ENCODE assay signal across 17 mouse cellular contexts in genomic region chr9:49803222-49803621, GRCm38 (mm10). TPM values are rescaled to one million over a fixed set of nuclear protein-coding genes. Genes with fewer than 3 reads are reported as not detected.
A peak's percentile ranks its signal among the peaks of the same experiment; 100 is the strongest.
DNase-seq lines count a peak whose midpoint lies in the region; ATAC-seq lines count a peak whose summit lies in the region.
"Had no signal": no experiment of that assay in that cellular context is flagged by ENCODE, and none has a peak within 500 bp of the region (broad histone marks: within the 10 kb centered on the region; RNA-seq: fewer than 3 reads in every experiment).

No protein-coding gene starts in this region.

- H3K9me3 ChIP-seq in kidney, embryonic 16.5 days (ENCODE audit: low read length) = no peaks in the 10 kb centered on the region
- H3K9me3 ChIP-seq in neural tube, embryonic 15.5 days (replicated peaks) = no peaks in the 10 kb centered on the region
- H3K9me3 ChIP-seq in hindbrain, embryonic 11.5 days (ENCODE audit: control insufficient read depth, low read length) = no peaks in the 10 kb centered on the region
- H3K9me3 ChIP-seq: embryonic facial prominence, embryonic 10.5 days; forebrain, embryonic 13.5 days; heart, embryonic 12.5 days; hindbrain, embryonic 10.5 days had no signal

- no peaks in the 10 kb centered on the region for H3K36me3 ChIP-seq in kidney, embryonic 16.5 days (ENCODE audit: insufficient read depth, low read length)
- no peaks in the 10 kb centered on the region for H3K36me3 ChIP-seq in neural tube, embryonic 15.5 days
- no peaks in the 10 kb centered on the region for H3K36me3 ChIP-seq in hindbrain, embryonic 11.5 days (ENCODE audit: control insufficient read depth, insufficient read depth, low read length)
- H3K36me3 ChIP-seq: embryonic facial prominence, embryonic 10.5 days; heart, embryonic 12.5 days; hindbrain, embryonic 10.5 days had no signal

- no peaks in the 10 kb centered on the region for H3K27me3 ChIP-seq in kidney, embryonic 16.5 days (ENCODE audit: insufficient read depth, low read length)
- no peaks in the 10 kb centered on the region for H3K27me3 ChIP-seq in neural tube, embryonic 15.5 days (replicated peaks)
- H3K27me3 ChIP-seq in hindbrain, embryonic 11.5 days (ENCODE audit: control insufficient read depth, insufficient read depth, low read length) = no peaks in the 10 kb centered on the region
- H3K27me3 ChIP-seq: heart, embryonic 12.5 days had no signal

- WGBS in kidney, embryonic 16.5 days = 47% methylated on average over 3 of the region's 3 CpGs
- WGBS in neural tube, embryonic 15.5 days = 58% methylated on average over 3 of the region's 3 CpGs
- 69% methylated on average over 3 of the region's 3 CpGs for WGBS in hindbrain, embryonic 11.5 days

- peak; percentile 9 for DNase-seq in kidney, adult 18-20 months
- DNase-seq in kidney, adult 8-10 months = peak; percentile 11 to 31
- peak; percentile 41 to 48 for DNase-seq in kidney, postnatal 25 days
- no peak for DNase-seq in hindbrain, embryonic 11.5 days (ENCODE audit: low spot score)
- no peak for DNase-seq in left cerebral cortex, postnatal 14 days (ENCODE audit: low spot score in 2 of 2)
- DNase-seq: adrenal gland, adult 8-10 months; adrenal gland, postnatal 36 days; cerebellum, adult 2 months; forebrain, postnatal 0 days; gastrocnemius, postnatal 14 days; heart, adult 2 months had no signal

- no peaks in the 10 kb centered on the region for H3K4me1 ChIP-seq in kidney, embryonic 16.5 days (ENCODE audit: insufficient read depth, low read length)
- peaks cover 6% of the 10 kb centered on the region; the same call in 1 of the 2 replicates for H3K4me1 ChIP-seq in neural tube, embryonic 15.5 days
- H3K4me1 ChIP-seq in hindbrain, embryonic 11.5 days (replicated peaks; ENCODE audit: control insufficient read depth, insufficient read depth, low read length) = no peaks in the 10 kb centered on the region
- H3K4me1 ChIP-seq: forebrain, embryonic 13.5 days had no signal

- no peak overlapping the region for H3K4me2 ChIP-seq in kidney, embryonic 16.5 days (replicated peaks; ENCODE audit: low read depth, low read length)
- no peak overlapping the region for H3K4me2 ChIP-seq in neural tube, embryonic 15.5 days
- H3K4me2 ChIP-seq in hindbrain, embryonic 11.5 days (replicated peaks; ENCODE audit: low read depth, low read length) = no peak overlapping the region
- H3K4me2 ChIP-seq: forebrain, embryonic 13.5 days; heart, embryonic 12.5 days had no signal

- ATAC-seq in kidney, embryonic 16.5 days (ENCODE audit: low FRiP score, low TSS enrichment) = no peak
- no peak for ATAC-seq in neural tube, embryonic 15.5 days (ENCODE audit: low FRiP score)
- no peak for ATAC-seq in hindbrain, embryonic 11.5 days (ENCODE audit: low FRiP score)
- ATAC-seq: forebrain, embryonic 13.5 days; forebrain, postnatal 0 days had no signal

- no peak overlapping the region for H3K27ac ChIP-seq in kidney, embryonic 16.5 days (ENCODE audit: low read length)
- no peak overlapping the region for H3K27ac ChIP-seq in neural tube, embryonic 15.5 days (replicated peaks)
- no peak overlapping the region for H3K27ac ChIP-seq in hindbrain, embryonic 11.5 days (ENCODE audit: low read depth, low read length)
- H3K27ac ChIP-seq: embryonic facial prominence, embryonic 10.5 days; forebrain, embryonic 13.5 days; heart, adult 2 months; hindbrain, embryonic 10.5 days had no signal

- H3K4me3 ChIP-seq in kidney, embryonic 16.5 days (ENCODE audit: low read length) = no peak overlapping the region
- H3K4me3 ChIP-seq in neural tube, embryonic 15.5 days (replicated peaks) = no peak overlapping the region
- no peak overlapping the region for H3K4me3 ChIP-seq in hindbrain, embryonic 11.5 days (ENCODE audit: low read depth, low read length)
- H3K4me3 ChIP-seq: embryonic facial prominence, embryonic 10.5 days; forebrain, embryonic 13.5 days; heart, adult 2 months; heart, embryonic 12.5 days; hindbrain, embryonic 10.5 days had no signal

- H3K9ac ChIP-seq in kidney, embryonic 16.5 days (replicated peaks; ENCODE audit: low read length) = no peak overlapping the region
- H3K9ac ChIP-seq in neural tube, embryonic 15.5 days (replicated peaks) = no peak overlapping the region
- H3K9ac ChIP-seq in hindbrain, embryonic 11.5 days (ENCODE audit: low read depth, low read length) = no peak overlapping the region
- H3K9ac ChIP-seq: forebrain, embryonic 13.5 days; forebrain, postnatal 0 days; heart, embryonic 12.5 days had no signal

- intact Hi-C loops in left cerebral cortex, postnatal 14 days (cut with DNase I) = no loop called here

RNA-seq across cellular contexts. Expression of gene Ncam1, which starts 4.5 kb away (rescaled TPM):
- polyA plus RNA-seq in kidney, embryonic 16.5 days (2015; fragmentation: Nextera tagmentation; extraction: Ambion mirVana) = 137 and 168 TPM in 2 replicates
- 387 and 434 TPM in 2 replicates for polyA plus RNA-seq in neural tube, embryonic 15.5 days (2015; fragmentation: Nextera tagmentation; extraction: Ambion mirVana)
- polyA plus RNA-seq in hindbrain, embryonic 11.5 days (2014; fragmentation: Nextera tagmentation; extraction: Ambion mirVana) = 137 and 143 TPM in 2 replicates
- 100 to 1,000 TPM; 437 to 463 TPM for total RNA-seq in left cerebral cortex, postnatal 14 days (2021)

Comparison
In these comparisons a context has a peak if more than half of its experiments do, and no peak if none do; other contexts are left out.
1. DNase-seq: peak in kidney, adult 18-20 months (single experiment), kidney, adult 8-10 months (2 of 2) and kidney, postnatal 25 days (2 of 2); none in hindbrain, embryonic 11.5 days (single experiment) and left cerebral cortex, postnatal 14 days (0 of 2).